Mouse (Mus musculus) bone marrow macrophage, adult 2 months (primary cell): Measurements from ENCODE around the gene Gusb. TPM values are rescaled to one million over a fixed set of nuclear protein-coding genes. Genes with fewer than 3 reads are reported as not detected.
A peak's percentile ranks its signal among the peaks of the same experiment; 100 is the strongest.

Source experiments
- H3K27ac ChIP-seq: 2 replicates; pipeline ENCODE4 v1.5.1; 2012; ENCODE audit warnings: low read depth, low read length; ENCODE audit not compliant: insufficient read depth
- H3K4me1 ChIP-seq: 2 replicates; pipeline ENCODE4 v1.6.1; 2012; ENCODE audit warnings: low read length; ENCODE audit not compliant: control insufficient read depth, insufficient read depth
- H3K4me3 ChIP-seq: 2 replicates; pipeline ENCODE4 v1.5.1; 2012; ENCODE audit warnings: mild to moderate bottlenecking, low read length, moderate library complexity; ENCODE audit not compliant: insufficient read depth
- CTCF ChIP-seq: IDR thresholded peaks from 2 replicates; pipeline ENCODE4 v1.5.1; 2012; ENCODE audit warnings: low read depth, mild to moderate bottlenecking, low read length, moderate library complexity
- POLR2A ChIP-seq: IDR thresholded peaks from 2 replicates; pipeline ENCODE4 v1.6.1; 2012; ENCODE audit warnings: mild to moderate bottlenecking, low read depth, low read length, borderline replicate concordance
- polyA plus RNA-seq: library from polyadenylated mRNA; stranded (reverse); fragments of >200 nt; gene quantifications from 2 replicates; pipeline ENCODE4 v1.2.4, GENCODE M21; 2012; ENCODE audit not compliant: missing spikeins, insufficient read depth, insufficient read length

Gene Gusb
- polyA plus RNA-seq, 1 experiment = 349 TPM

DNA sequence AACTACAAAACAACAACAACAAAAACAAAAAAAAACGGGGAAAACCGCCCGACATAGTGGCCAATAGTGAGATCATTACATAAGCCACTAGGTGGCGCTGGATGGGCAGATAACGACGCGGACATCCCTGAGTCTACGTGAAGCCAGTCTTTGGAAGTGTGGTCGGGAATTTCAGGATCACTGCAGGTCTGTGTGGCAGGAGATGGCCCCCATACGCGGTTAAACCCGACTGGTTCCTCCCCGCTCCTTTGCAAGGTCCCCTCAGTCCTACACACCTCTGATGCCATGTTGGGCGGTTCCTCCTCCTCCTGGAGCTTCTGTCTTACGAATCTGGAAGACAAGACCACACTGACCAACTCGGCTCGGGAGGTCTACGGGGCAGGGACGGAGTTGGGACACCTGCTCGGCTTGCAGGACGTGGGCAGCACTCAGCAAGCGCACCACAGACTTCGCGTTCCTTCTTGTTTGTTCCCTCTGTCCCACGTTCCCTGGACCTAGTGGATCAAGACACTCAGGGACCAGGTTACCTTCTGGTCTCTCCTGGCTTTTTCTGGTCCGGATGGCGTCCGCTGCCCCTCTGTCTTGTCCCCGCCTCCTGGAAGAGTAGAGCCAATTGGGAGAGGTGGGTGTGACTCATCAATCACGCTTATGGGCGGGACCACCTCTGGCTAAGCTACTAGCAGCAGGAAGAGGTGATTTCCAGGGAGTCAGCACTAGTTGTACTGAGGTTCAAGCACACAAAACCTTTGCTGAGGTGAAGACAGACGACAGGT lies 21.1 kb upstream of the Gusb start:
- H3K27ac ChIP-seq = peak overlapping the region; percentile 51
- peak overlapping the region; percentile 77 for H3K4me3 ChIP-seq
- TF ChIP-seq CTCF = peak; percentile 97
- TF ChIP-seq POLR2A = no peak
- peaks cover 6% of the 10 kb centered on the region; the same call in 1 of the 2 replicates for H3K4me1 ChIP-seq

DNA sequence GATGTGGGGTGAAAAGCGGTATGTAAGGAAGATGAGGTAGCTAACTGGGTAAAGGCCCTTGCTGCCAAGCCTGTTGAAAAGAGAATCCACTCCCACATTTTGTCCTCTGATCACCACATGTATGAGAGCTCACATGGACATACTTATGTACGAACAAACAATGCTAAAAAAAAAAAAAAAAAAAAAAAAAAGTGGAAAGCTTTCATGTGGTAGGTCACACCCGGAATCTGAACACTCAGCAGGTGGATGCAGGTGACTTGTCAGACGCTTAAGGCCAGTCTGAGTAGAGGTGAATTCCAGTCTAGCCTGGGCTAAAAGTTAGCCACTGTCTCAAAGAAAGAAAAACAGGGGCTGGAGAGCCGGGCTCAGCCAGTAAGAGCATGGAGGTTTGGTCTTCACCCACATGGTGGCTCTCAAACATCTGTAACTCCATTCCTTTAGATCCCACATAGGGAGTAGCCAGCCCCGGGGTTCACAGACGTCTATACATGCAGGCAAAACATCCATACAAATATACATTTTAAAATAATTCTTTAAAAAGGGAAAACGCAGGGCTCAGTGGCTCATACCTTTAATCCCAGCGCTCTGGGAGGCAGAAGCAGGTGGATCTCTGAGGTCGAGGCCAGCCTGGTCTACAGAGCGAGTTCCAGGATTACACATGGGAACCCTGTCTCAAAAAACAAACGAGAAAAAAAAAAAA lies 20.4 kb upstream of the Gusb start:
- TF ChIP-seq CTCF = no peak
- peak overlapping the region; percentile 77; the same call in 1 of the 2 replicates for H3K4me3 ChIP-seq
- H3K4me1 ChIP-seq = peaks cover 4% of the 10 kb centered on the region; the same call in 1 of the 2 replicates
- no peak overlapping the region for H3K27ac ChIP-seq

- Histone ChIP-seq H3K4me3 (no peak overlapping the region), H3K27ac (no peak overlapping the region), H3K4me1 (peaks cover 4% of the 10 kb centered on the region; the same call in 1 of the 2 replicates)
- TF ChIP-seq POLR2A = no peak
- no peak for TF ChIP-seq CTCF
These were observed 19.5 kb upstream of the Gusb start for GRCm38 (mm10) chr5:130022366-130022765.

- no peak for TF ChIP-seq POLR2A
- no peak for TF ChIP-seq CTCF
- no peak overlapping the region for H3K27ac ChIP-seq
- H3K4me1 ChIP-seq = peaks cover 4% of the 10 kb centered on the region; the same call in 1 of the 2 replicates
- no peak overlapping the region for H3K4me3 ChIP-seq
These were observed 18.6 kb upstream of the Gusb start for GRCm38 (mm10) chr5:130021361-130021966.

GRCm38 (mm10) chr5:130019461-130019860 lies 16.6 kb upstream of the Gusb start:
- no peak overlapping the region for H3K4me3 ChIP-seq
- TF ChIP-seq CTCF = no peak
- no peak for TF ChIP-seq POLR2A
- no peak overlapping the region for H3K27ac ChIP-seq

DNA sequence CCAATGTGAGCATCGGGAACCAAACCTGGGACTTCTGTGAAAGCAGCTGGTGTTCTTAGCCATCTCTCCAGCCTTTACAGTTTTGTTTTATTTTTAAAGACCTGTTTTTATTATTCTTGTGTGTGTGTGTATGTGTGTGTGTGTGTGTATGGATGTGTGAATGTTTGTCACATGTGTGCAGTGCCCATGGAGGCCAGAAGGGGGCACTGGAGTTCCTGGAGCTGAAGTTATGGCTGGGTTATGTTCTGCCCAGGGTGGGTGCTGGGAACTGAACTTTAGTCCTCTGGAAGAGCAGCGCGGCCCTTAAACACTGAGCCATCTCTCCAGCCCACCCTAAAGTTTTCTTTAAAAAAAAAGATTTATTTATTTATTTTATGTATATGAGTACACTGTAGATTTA lies 12.3 kb upstream of the Gusb start:
- H3K4me3 ChIP-seq = no peak overlapping the region
- no peak overlapping the region for H3K27ac ChIP-seq
- TF ChIP-seq POLR2A (no peak), CTCF (no peak)
- no peaks in the 10 kb centered on the region for H3K4me1 ChIP-seq

More at GRCm38 (mm10) chr5:130019461-130019860, 16.6 kb upstream of the Gusb start:
- 0 out of 2 replicates have a peak, but pooled peaks cover 4% of the 10 kb centered on the region for H3K4me1 ChIP-seq

DNA sequence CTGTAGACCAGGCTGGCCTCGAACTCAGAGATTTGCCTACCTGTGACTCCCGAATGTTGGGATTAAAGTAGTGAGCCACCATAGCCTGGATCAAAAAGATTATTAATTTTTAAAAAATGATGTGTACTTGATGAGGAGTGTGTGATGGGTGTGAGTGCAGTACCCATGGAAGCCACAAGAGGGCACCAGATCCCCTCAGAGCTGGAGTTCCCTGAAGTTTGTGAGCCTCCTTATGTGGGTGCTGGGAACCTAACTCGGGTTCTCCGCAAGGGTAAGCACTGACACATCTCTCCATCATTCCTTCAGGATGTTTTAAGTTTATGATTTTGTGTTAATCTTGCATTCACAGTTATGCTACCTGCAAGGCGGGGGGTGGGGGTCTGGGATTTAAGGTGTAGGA lies 8.1 kb upstream of the Gusb start:
- Histone ChIP-seq H3K27ac (no peak overlapping the region), H3K4me1 (no peaks in the 10 kb centered on the region)
- TF ChIP-seq POLR2A = no peak
- peak; percentile 60 for TF ChIP-seq CTCF

GRCm38 (mm10) chr5:130009784-130010183 lies 6.9 kb upstream of the Gusb start:
- no peak overlapping the region for H3K27ac ChIP-seq
- TF ChIP-seq CTCF = no peak
- no peak for TF ChIP-seq POLR2A

More for the DNA sequence above, 8.1 kb upstream of the Gusb start:
- no peak overlapping the region for H3K4me3 ChIP-seq

GRCm38 (mm10) chr5:130008034-130008590 lies 5.3 kb upstream of the Gusb start:
- TF ChIP-seq CTCF (no peak), POLR2A (no peak)
- H3K4me1 ChIP-seq = peaks cover 9% of the 10 kb centered on the region
- H3K4me3 ChIP-seq = no peak overlapping the region
- no peak overlapping the region for H3K27ac ChIP-seq

More at GRCm38 (mm10) chr5:130009784-130010183, 6.9 kb upstream of the Gusb start:
- H3K4me1 ChIP-seq = no peaks in the 10 kb centered on the region
- H3K4me3 ChIP-seq = no peak overlapping the region
